Mouse (Mus musculus) neutrophil, adult 65 days (primary cell): Measurements from ENCODE around the gene Ube2s. TPM values are rescaled to one million over a fixed set of nuclear protein-coding genes. Genes with fewer than 3 reads are reported as not detected.

ENCODE experiments used
- total RNA-seq: library from RNA; stranded (reverse); gene quantifications from 2 replicates; pipeline ENCODE4 v1.2.4, GENCODE M21; 2023

Ube2s gene
- total RNA-seq = 188 and 216 TPM in 2 replicates

GRCm38 (mm10) chr7:4812303-4813104 is at the start of gene Ube2s:
Ube2s (minus strand) TSS chr7:4812590.

GRCm38 (mm10) chr7:4844245-4844916 is 32.0 kb upstream of the Ube2s start, which contains the start of gene Shisa7:
Shisa7 (minus strand) TSS chr7:4844696.

GRCm38 (mm10) chr7:4792278-4793212 is 19.8 kb downstream of the Ube2s start, which contains the start of gene Rpl28:
Rpl28 (plus strand) TSS chr7:4792874.

GRCm38 (mm10) chr7:4789436-4789935 is 22.9 kb downstream of the Ube2s start, which contains the start of gene Tmem238:
Tmem238 (minus strand) TSS chr7:4789656.

GRCm38 (mm10) chr7:4782759-4783158 is 29.6 kb downstream of the Ube2s start, which contains the start of the genes Il11 and Tmem190:
Il11 (minus strand) TSS chr7:4782859.
Tmem190 (plus strand) TSS chr7:4782937.

GRCm38 (mm10) chr7:4771202-4771601 is 41.2 kb downstream of the Ube2s start, which contains the start of gene Fam71e2:
Fam71e2 (minus strand) TSS chr7:4771302.

GRCm38 (mm10) chr7:4752821-4753570 is 59.4 kb downstream of the Ube2s start, which contains the start of gene Cox6b2:
Cox6b2 (minus strand) TSS chr7:4753094.

Other genes starting within 250 kb of the Ube2s start
- gene Ptprh, start 208.5 kb downstream of the Ube2s start, total RNA-seq = 0.18 TPM in 1 of 2 replicates, not detected in the other
- gene Tmem86b, start 181.2 kb downstream of the Ube2s start, total RNA-seq = 19.8 and 28.6 TPM in 2 replicates
- gene Ppp6r1, start 153.6 kb downstream of the Ube2s start, total RNA-seq = 161 and 201 TPM in 2 replicates
- gene Hspbp1, start 127.5 kb downstream of the Ube2s start, total RNA-seq = 14.1 and 21.6 TPM in 2 replicates
- gene Brsk1, start 122.0 kb downstream of the Ube2s start, total RNA-seq = not detected in 2 replicates
- gene Tmem150b, start 87.3 kb downstream of the Ube2s start, total RNA-seq = 8.8 and 12.9 TPM in 2 replicates
- gene Kmt5c, start 72.5 kb downstream of the Ube2s start, total RNA-seq = 70.4 and 103 TPM in 2 replicates
- 11.2 and 13.4 TPM in 2 replicates for gene Cox6b2, start 59.5 kb downstream of the Ube2s start, total RNA-seq
- gene Fam71e2, start 41.3 kb downstream of the Ube2s start, total RNA-seq = not detected in 2 replicates
- not detected in 2 replicates for gene Il11, start 29.7 kb downstream of the Ube2s start, total RNA-seq
- gene Tmem190, start 29.7 kb downstream of the Ube2s start, total RNA-seq = not detected in 2 replicates
- gene Tmem238, start 22.9 kb downstream of the Ube2s start, total RNA-seq = 0.95 and 2.3 TPM in 2 replicates
- 636 and 649 TPM in 2 replicates for gene Rpl28, start 19.7 kb downstream of the Ube2s start, total RNA-seq
- 1.0 TPM in 1 of 2 replicates, not detected in the other for gene Shisa7, start 32.1 kb upstream of the Ube2s start, total RNA-seq
- gene Isoc2b, start 57.7 kb upstream of the Ube2s start, total RNA-seq = 4.1 and 4.4 TPM in 2 replicates
- 6.0 and 6.2 TPM in 2 replicates for gene Isoc2a, start 64.6 kb upstream of the Ube2s start, total RNA-seq
- gene Gm36210, start 93.9 kb upstream of the Ube2s start, total RNA-seq = not detected in 2 replicates
- 13.2 and 16.2 TPM in 2 replicates for gene Zfp628, start 102.6 kb upstream of the Ube2s start, total RNA-seq
- 1.7 and 1.9 TPM in 2 replicates for gene Nat14, start 109.4 kb upstream of the Ube2s start, total RNA-seq
- 0.44 TPM in 1 of 2 replicates, not detected in the other for gene Ssc5d, start 113.2 kb upstream of the Ube2s start, total RNA-seq
- gene Sbk2, start 151.8 kb upstream of the Ube2s start, total RNA-seq = not detected in 2 replicates
- gene Sbk3, start 158.6 kb upstream of the Ube2s start, total RNA-seq = not detected in 2 replicates
- gene Zfp579, start 183.6 kb upstream of the Ube2s start, total RNA-seq = 3.4 and 6.0 TPM in 2 replicates
- 11.9 and 12.6 TPM in 2 replicates for gene Zfp524, start 201.8 kb upstream of the Ube2s start, total RNA-seq
- 26.5 and 31.4 TPM in 2 replicates for gene Fiz1, start 202.1 kb upstream of the Ube2s start, total RNA-seq
- gene Gm44973, start 202.9 kb upstream of the Ube2s start, total RNA-seq = not detected in 2 replicates
- gene Zfp865, start 207.8 kb upstream of the Ube2s start, total RNA-seq = 38.0 and 47.1 TPM in 2 replicates
- 0.29 and 0.98 TPM in 2 replicates for gene Ccdc106, start 208.0 kb upstream of the Ube2s start, total RNA-seq
- 0.98 TPM in 1 of 2 replicates, not detected in the other for gene 4632433K11Rik, start 221.5 kb upstream of the Ube2s start, total RNA-seq
- 2.0 and 2.2 TPM in 2 replicates for gene Zfp784, start 225.9 kb upstream of the Ube2s start, total RNA-seq
- gene Zfp580, start 238.9 kb upstream of the Ube2s start, total RNA-seq = 0.98 and 1.2 TPM in 2 replicates
- 219 and 291 TPM in 2 replicates for gene U2af2, start 249.6 kb upstream of the Ube2s start, total RNA-seq